Mouse (Mus musculus) embryo, embryonic 10.5 days (tissue): ENCODE results near the gene Slc9c1.

Experiments
- DNase-seq: peaks from one replicate; pipeline ENCODE4 v3.0.0-alpha.2; 2015; ENCODE audit warnings: low spot score

The Slc9c1 gene

GRCm38 (mm10) chr16:45625342-45625741 lies 90.2 kb downstream of the Slc9c1 start:
- no peak for DNase-seq

GRCm38 (mm10) chr16:45629497-45630105 lies 94.5 kb downstream of the Slc9c1 start:
- DNase-seq, result no peak

DNA sequence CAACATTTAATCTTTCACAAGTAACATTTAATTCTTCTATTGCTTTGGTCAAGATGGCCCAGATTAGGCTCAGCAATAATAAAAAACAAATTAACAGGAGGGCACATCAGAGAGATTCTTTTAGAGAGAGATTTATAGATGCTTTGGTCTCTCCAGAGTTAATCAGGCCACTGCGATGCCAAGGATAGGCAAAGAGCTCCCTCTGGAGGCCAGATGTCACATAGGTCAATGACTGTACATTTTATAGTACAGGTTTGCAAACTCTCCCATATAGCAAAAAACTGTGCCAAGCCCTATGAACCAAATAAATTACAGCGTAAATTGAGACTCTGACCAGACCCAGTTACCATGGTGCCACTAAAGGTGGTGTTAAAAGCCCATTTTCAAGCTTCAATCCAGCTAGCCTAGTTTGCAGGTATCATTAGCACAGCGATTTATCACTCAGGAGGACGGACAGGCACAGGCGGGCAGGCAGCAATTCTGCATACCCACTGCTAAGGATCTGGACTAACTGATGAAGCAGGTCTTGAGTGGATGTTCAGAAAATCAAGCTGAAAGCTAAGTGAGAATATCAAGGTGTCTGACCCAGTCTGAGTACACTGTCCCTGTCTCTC lies 95.3 kb downstream of the Slc9c1 start:
- DNase-seq, result peak; percentile 82

GRCm38 (mm10) chr16:45632420-45632819 lies 97.3 kb downstream of the Slc9c1 start:
- no peak for DNase-seq

GRCm38 (mm10) chr16:45635826-45636225 lies 100.7 kb downstream of the Slc9c1 start:
- no peak for DNase-seq

DNA sequence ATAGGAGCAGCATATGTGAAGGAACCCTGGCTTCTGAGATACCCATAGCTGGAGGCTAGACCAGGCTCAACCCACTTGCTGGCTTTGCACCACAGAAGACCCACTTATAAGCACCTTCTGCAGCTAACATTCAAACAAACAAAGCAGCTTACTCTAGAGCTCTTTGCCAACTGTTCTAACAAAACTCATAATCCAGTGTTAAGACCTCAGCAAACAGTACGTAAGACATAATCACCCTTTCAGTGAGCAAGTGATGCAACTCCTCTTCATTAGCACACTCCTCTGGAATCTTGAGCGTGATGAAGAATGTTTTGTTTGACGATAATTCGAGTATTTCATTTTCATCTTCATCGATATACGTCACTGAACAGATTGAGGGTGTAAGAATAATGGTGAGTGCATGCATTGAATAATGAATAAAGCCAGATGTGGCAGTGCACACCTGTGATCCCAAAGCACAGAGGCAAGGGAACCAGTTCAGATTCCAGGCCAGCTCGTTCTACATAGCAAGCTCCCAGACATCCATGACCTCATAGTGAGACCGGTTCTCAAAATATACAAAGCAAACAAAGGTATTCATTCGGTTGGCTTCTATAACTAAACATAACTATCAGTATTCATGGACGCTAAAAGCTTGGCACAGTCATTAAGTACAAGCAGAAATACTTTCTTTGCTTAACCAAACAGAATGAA lies 105.1 kb downstream of the Slc9c1 start:
- DNase-seq, result no peak

DNA sequence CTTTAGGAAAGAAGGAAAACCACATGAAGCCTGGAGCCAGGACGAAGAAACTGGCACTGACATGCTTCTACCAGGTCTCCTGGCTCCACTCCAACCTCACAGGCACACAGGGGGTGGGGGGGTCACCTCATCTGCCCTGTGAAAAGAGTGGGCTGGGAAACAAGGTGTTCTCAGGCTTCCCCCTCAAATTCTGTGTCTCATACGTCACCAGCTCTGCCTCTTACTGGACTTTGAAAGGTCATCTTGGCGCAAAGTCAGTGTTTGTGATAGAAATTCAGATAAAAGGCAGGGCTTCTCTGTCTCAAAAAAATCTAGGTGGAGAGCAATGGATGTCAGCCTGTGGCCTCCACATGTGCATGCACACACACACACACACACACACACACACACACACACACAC lies 106.2 kb downstream of the Slc9c1 start:
- DNase-seq, result no peak

GRCm38 (mm10) chr16:45643944-45644343 lies 108.8 kb downstream of the Slc9c1 start:
- no peak for DNase-seq

DNA sequence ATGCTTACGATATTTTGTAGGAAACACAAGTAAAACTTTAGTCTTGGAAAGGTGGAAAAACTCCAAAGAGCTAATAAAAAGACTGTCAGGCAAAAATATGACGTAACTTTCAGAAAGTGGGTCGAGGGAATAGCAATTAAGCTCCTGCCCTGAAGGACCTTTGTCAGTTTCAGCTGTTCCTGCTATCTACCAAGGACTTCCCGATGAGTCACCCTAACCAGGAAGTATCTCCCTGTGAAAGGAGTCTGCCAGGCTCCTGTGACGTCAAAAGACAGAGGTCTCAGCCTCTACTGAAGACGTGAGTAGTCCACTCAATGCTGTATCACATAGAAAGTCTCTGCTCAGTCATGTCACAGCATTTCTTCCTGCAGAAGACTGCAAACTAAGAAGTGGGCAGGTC lies 109.3 kb downstream of the Slc9c1 start:
- no peak for DNase-seq

- no peak for DNase-seq
These were observed 116.4 kb downstream of the Slc9c1 start for GRCm38 (mm10) chr16:45651497-45651896.

GRCm38 (mm10) chr16:45653009-45653933 lies 118.2 kb downstream of the Slc9c1 start:
- peak; percentile 8 for DNase-seq

DNA sequence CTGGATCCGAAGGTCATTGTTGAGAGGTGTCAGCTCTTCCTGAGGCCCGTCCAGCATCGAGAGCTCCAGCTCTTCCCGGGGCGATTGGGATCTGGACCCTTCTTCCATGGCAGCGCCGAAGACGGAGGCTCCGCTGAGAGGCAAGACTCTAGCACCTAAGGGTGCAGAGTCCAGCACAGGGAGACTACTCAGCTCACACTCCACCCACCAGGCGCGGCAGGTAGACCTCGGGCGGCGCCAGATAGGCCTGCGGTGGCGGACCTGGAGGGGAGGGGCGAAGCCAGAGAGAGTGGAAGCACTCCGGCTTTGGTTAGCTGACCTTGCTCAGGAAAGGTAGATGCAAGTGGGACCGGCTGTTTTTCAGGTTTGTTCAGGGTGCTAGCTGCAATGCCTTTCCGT lies 118.8 kb downstream of the Slc9c1 start, which contains the start of gene BC016579:
BC016579 (minus strand) TSS at position 135 of the 399 bp plus-strand sequence.
- DNase-seq, result peak; percentile 3

DNA sequence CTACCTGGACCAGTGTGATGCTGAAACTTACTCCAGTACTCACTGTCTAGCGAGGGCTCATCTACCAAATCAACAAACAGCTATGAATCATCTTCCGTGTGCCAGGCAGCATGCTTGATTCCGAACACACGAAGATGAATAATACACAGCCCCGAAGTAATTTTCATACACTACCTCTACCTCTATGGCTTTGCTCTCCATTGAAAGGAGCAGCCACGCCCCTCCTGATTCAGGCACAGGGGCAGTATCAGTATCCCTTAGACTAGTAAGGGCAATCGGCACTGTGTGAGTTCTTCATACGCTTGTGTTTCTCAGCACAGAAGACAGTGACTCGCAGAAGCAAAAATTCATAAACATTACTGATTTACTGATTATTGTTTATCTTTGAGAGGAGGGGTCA lies 119.4 kb downstream of the Slc9c1 start:
- DNase-seq, result no peak
